10 mouse cellular contexts compared by ENCODE assay signal in genomic region chr3:61839355-61840009, GRCm38 (mm10).
A peak's percentile ranks its signal among the peaks of the same experiment; 100 is the strongest.
DNase-seq lines count a peak whose midpoint lies in the region; ATAC-seq and TF ChIP-seq lines count a peak whose summit lies in the region.
"Had no signal": no experiment of that assay in that cellular context is flagged by ENCODE, and none has a peak within 500 bp of the region (broad histone marks: within the 10 kb centered on the region; RNA-seq: fewer than 3 reads in every experiment).

No protein-coding gene starts in this region.

- H3K9me3 ChIP-seq in kidney, embryonic 15.5 days (replicated peaks), result no peaks in the 10 kb centered on the region
- H3K9me3 ChIP-seq in embryonic facial prominence, embryonic 11.5 days (replicated peaks; ENCODE audit: control insufficient read depth, low read length), result no peaks in the 10 kb centered on the region
- H3K9me3 ChIP-seq: limb, embryonic 12.5 days had no signal

- peak; percentile 17 for DNase-seq in kidney, adult 2 months
- DNase-seq in B cell, adult 2 months, result peak; percentile 67
- DNase-seq in Patski (ENCODE audit: low read depth, low spot score), result peak; percentile 7
- DNase-seq in embryonic facial prominence, embryonic 11.5 days (ENCODE audit: low spot score), result peak; percentile 63
- DNase-seq in liver, adult 2 months (ENCODE audit: extremely low read depth, low read depth, low spot score), result peak; percentile 4
- peak; percentile 10 to 65 for DNase-seq in spleen, postnatal 10 days (ENCODE audit: low spot score in 2 of 2)

- no peaks in the 10 kb centered on the region for H3K79me2 ChIP-seq in liver, adult 2 months (ENCODE audit: control insufficient read depth, insufficient read depth, low read length)

- ATAC-seq in kidney, embryonic 15.5 days (replicated peaks; ENCODE audit: low FRiP score), result no peak
- no peak for ATAC-seq in Patski
- ATAC-seq in embryonic facial prominence, embryonic 11.5 days (replicated peaks; ENCODE audit: insufficient number of reproducible peaks, low FRiP score, low TSS enrichment, low read depth), result no peak; the same call in 1 of the 2 replicates
- no peak for ATAC-seq in activated CD4-positive, CD25-positive, alpha-beta regulatory T cell, adult 4 months

- no peaks in the 10 kb centered on the region for H3K27me3 ChIP-seq in kidney, adult 2 months (replicated peaks; ENCODE audit: control insufficient read depth, insufficient read depth, low read length)
- H3K27me3 ChIP-seq in kidney, embryonic 15.5 days, result no peaks in the 10 kb centered on the region
- peaks cover 8% of the 10 kb centered on the region for H3K27me3 ChIP-seq in Patski
- H3K27me3 ChIP-seq in embryonic facial prominence, embryonic 11.5 days (ENCODE audit: control insufficient read depth, insufficient read depth, low read length), result no peaks in the 10 kb centered on the region
- no peaks in the 10 kb centered on the region; the same call in 1 of the 2 replicates for H3K27me3 ChIP-seq in liver, adult 2 months (ENCODE audit: control insufficient read depth, insufficient read depth, low read length)
- H3K27me3 ChIP-seq: limb, embryonic 12.5 days had no signal

- CTCF ChIA-PET in Patski (lab: Charles Lee), result interaction anchor here (0.6 to 3.8 kb wide), 19 partner anchors 9 to 604 kb away, joined by 3 to 29 read pairs (median 4); no protein-coding TSS in a partner anchor

- H3K36me3 ChIP-seq in kidney, adult 2 months (ENCODE audit: control insufficient read depth, insufficient read depth, low read length), result no peaks in the 10 kb centered on the region
- no peaks in the 10 kb centered on the region for H3K36me3 ChIP-seq in kidney, embryonic 15.5 days
- H3K36me3 ChIP-seq in embryonic facial prominence, embryonic 11.5 days (replicated peaks; ENCODE audit: control insufficient read depth, insufficient read depth, low read depth, low read length), result no peaks in the 10 kb centered on the region
- no peaks in the 10 kb centered on the region for H3K36me3 ChIP-seq in liver, adult 2 months (ENCODE audit: control insufficient read depth, insufficient read depth, low read length)
- H3K36me3 ChIP-seq: limb, embryonic 12.5 days had no signal

- TF ChIP-seq CTCF in kidney, adult 2 months (conservative IDR thresholded peaks at IDR 0.05; ENCODE audit: insufficient read depth, insufficient read length, low read depth, low read length), result peak; percentile 36
- TF ChIP-seq CTCF in Patski (IDR thresholded peaks at IDR 0.05), result peak; percentile 70
- 0 out of 2 replicates have a peak, but pooled peaks have one; percentile 30 for TF ChIP-seq CTCF in liver, adult 2 months (IDR thresholded peaks at IDR 0.05; ENCODE audit: low read depth, low read length)

- in situ Hi-C loops in Patski (cut with MboI; ENCODE audit: low pct_unique_long_range_greater_than_20kb), result loop anchor here (5.0 to 10.0 kb wide), 3 partner anchors 475 to 615 kb away; partner anchors contain the start of genes B430305J03Rik and Rap2b

- no peak overlapping the region for H3K4me2 ChIP-seq in kidney, embryonic 15.5 days
- no peak overlapping the region for H3K4me2 ChIP-seq in embryonic facial prominence, embryonic 11.5 days (ENCODE audit: low read depth, low read length)
- H3K4me2 ChIP-seq: limb, embryonic 12.5 days had no signal

- no peak overlapping the region for H3K27ac ChIP-seq in kidney, adult 2 months (ENCODE audit: insufficient read depth, low read depth, low read length)
- H3K27ac ChIP-seq in kidney, embryonic 15.5 days, result no peak overlapping the region
- H3K27ac ChIP-seq in embryonic facial prominence, embryonic 11.5 days (replicated peaks; ENCODE audit: low read depth, low read length), result no peak overlapping the region
- H3K27ac ChIP-seq in liver, adult 2 months (replicated peaks; ENCODE audit: insufficient read depth, low read depth, low read length), result no peak overlapping the region
- H3K27ac ChIP-seq: limb, embryonic 12.5 days had no signal

- H3K9ac ChIP-seq in kidney, embryonic 15.5 days, result no peak overlapping the region
- H3K9ac ChIP-seq in embryonic facial prominence, embryonic 11.5 days (replicated peaks; ENCODE audit: low read length), result no peak overlapping the region
- no peak overlapping the region for H3K9ac ChIP-seq in liver, adult 2 months (ENCODE audit: low read depth, low read length)
- H3K9ac ChIP-seq: limb, embryonic 12.5 days had no signal

- WGBS in kidney, adult 2 months, result 50% methylated on average over 3 of the region's 3 CpGs
- WGBS in kidney, embryonic 15.5 days, result 61% methylated on average over 3 of the region's 3 CpGs
- 52% methylated on average over 3 of the region's 3 CpGs for WGBS in embryonic facial prominence, embryonic 11.5 days
- 49% methylated on average over 3 of the region's 3 CpGs for WGBS in liver, adult 2 months

- POLR2A ChIA-PET in Patski (lab: Charles Lee), result no interaction called here

- TF ChIP-seq POLR2A in kidney, adult 2 months (IDR thresholded peaks at IDR 0.05; ENCODE audit: low read depth, low read length), result no peak
- no peak for TF ChIP-seq POLR2A in liver, adult 2 months (IDR thresholded peaks at IDR 0.05; ENCODE audit: extremely low read depth, insufficient read depth, low read length)

- H3K4me1 ChIP-seq in kidney, adult 2 months (ENCODE audit: control insufficient read depth, insufficient read depth, low read length), result no peaks in the 10 kb centered on the region
- no peaks in the 10 kb centered on the region for H3K4me1 ChIP-seq in kidney, embryonic 15.5 days
- H3K4me1 ChIP-seq in embryonic facial prominence, embryonic 11.5 days (ENCODE audit: control insufficient read depth, insufficient read depth, low read length), result no peaks in the 10 kb centered on the region
- H3K4me1 ChIP-seq in liver, adult 2 months (ENCODE audit: control insufficient read depth, insufficient read depth, low read length), result no peaks in the 10 kb centered on the region
- H3K4me1 ChIP-seq: limb, embryonic 12.5 days had no signal

- no peak overlapping the region for H3K4me3 ChIP-seq in kidney, adult 2 months (ENCODE audit: insufficient read depth, low read depth, low read length)
- no peak overlapping the region for H3K4me3 ChIP-seq in kidney, embryonic 15.5 days (replicated peaks)
- H3K4me3 ChIP-seq in embryonic facial prominence, embryonic 11.5 days (ENCODE audit: low read depth, low read length), result no peak overlapping the region
- no peak overlapping the region for H3K4me3 ChIP-seq in liver, adult 2 months (ENCODE audit: insufficient read depth, low read depth, low read length)
- H3K4me3 ChIP-seq: erythroblast, embryonic 14.5 days; limb, embryonic 12.5 days had no signal

Comparison
In these comparisons a context has a peak if more than half of its experiments do, and no peak if none do; other contexts are left out.
1. DNase-seq: peak in every context shown above with its lines; median percentile 67 in B cell, adult 2 months; 63 in embryonic facial prominence, embryonic 11.5 days; 38 in spleen, postnatal 10 days; 17 in kidney, adult 2 months; 7 in Patski; 4 in liver, adult 2 months.